Mouse (Mus musculus) heart, postnatal 0 days (tissue): ENCODE data around the gene Pml.
"Not testable (repeated sequence)": the region's sequence is repeated elsewhere in the genome, so short reads cannot be mapped to it uniquely, and the experiment has no call there.

Experiments
- CTCF ChIP-seq: IDR thresholded peaks from 2 replicates; pipeline ENCODE4 v1.5.1; 2016; ENCODE audit warnings: antibody characterized with exemption, control low read depth, low read depth
- EP300 ChIP-seq: IDR thresholded peaks from 2 replicates; pipeline ENCODE4 v1.6.1; 2016; ENCODE audit warnings: antibody characterized with exemption, low read depth

DNA sequence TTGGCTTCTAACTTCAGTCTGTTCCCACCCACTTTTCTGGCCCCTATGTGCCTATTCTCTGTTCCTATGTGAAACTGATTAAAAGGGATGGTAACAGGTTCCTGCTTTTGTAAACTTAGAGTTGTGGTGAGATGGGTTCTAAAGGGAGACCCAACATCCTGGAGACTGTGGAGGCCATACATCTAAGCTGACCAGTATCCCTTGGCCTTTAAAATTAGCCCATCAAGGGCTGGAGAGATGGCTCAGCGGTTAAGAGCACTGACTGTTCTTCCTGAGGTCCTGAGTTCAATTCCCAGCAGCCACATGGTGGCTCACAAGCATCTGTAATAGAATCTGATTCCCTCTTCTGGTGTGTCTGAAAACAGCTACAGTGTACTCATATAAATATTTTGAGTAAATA lies 1.1 kb upstream of the Pml start:
- not testable (repeated sequence) for TF ChIP-seq CTCF, EP300
